Mouse (Mus musculus) Muller cell, postnatal 12 days (primary cell): ENCODE measurements around the gene Orc3.

Experiments used
- DNase-seq: peaks from one replicate; pipeline ENCODE4 v3.0.0-alpha.2; 2015; ENCODE audit errors: inconsistent ontology term

Gene Orc3

DNA sequence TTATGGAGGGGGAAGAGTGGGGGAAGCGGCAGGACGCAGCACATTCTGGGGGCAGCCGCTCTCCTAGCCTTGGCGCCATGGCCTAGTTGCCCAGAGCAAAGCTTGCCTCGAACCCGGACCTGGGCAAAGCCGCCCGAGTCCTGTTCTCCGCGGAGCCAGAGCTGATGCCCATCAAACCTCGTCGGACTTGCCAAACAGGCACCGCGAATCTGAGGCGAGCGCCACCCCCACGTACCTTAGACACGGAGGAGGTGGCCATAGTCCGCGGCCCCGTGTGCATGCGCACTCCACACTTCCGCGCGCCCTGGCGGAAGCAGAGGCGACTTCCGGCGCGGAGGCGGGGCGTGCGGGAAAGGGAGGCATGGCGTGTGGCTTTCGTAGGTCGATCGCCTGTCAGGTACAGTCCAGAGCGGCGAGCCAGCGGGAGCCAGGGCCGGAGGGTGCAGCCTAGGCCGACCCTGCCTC is at the start of gene Orc3, which contains the start of gene Rars2:
Gene Orc3 (minus strand): TSS at position 315 of the 465 bp plus-strand sequence.
Gene Rars2 (plus strand): TSS at position 328 of the 465 bp plus-strand sequence.
- DNase-seq, result peak; percentile 96

DNA sequence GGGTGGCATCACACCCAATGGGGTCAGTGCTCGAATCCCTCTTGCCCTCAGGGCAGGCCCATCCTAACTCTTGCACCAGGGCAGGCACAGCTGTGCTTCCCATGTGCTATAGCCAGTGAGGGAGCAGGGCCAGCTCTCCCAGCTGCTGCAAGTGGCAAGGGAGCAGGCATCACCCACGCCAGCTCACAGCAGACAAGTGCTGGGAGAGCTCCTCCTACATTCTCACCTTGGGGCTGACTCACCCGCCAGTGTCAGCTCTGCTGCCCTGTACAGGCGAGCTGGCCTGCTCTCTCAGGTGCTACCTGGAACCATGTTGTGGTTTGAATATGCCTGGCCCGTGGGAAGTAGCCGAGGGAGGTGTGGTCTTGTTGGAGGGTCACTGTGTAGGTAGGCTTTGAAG is 47.2 kb upstream of the Orc3 start:
- DNase-seq, result no peak

DNA sequence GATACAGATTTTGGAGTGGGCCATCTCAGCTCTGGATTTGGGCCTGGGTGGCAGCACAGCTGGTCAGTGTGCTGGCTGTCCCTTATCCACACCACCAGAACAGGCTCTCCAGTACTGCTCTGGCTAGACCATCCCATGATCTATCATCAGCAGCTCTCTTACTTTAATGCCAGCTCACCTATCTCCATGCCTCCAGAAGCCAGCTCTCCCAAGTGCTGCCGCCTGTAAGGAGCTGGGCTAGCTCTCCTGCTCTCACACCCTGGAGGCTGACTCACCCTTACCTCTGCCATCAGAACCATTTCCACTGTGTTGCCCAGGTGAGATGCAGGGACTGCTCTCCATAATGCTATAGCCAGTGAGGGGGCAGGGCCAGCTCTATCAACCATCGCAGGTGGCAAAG is 46.8 kb upstream of the Orc3 start:
- DNase-seq, result no peak

DNA sequence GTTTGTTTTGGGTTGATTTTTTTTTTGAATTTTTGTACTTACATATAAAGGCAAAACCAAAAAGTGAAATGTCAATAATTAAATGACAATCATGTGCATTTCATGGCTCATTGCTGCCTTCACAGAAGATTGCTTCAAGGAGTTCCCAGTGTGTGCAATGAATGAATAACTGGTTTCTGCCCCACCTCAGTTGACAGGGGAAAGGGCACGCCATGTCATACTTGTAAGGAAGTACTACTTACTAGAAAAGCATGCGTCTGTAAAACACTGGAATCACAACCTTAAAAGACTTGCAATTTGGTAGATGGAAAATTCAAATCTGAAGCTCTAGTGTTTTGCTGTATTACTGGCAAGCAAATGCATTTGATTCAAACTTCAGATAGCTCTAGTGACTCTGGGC is 44.3 kb upstream of the Orc3 start:
- DNase-seq, result no peak

DNA sequence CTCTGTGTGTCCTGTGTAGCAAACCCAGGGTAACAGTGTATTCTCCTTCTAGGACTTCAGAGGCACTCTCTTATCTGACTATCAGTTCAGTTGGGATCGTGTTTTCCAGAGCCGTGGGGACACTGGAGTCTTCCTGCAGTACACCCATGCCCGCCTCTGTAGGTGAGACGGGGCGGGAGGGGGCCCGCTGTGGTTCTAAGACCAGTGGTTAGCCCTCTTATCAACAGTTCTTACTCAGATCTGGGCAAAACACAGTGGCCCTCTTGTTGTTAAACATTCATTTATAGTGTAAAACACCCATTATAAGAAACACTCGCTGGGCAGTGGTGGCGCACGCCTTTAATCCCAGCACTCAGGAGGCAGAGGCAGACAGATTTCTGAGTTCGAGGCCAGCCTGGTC is 41.4 kb upstream of the Orc3 start:
- DNase-seq, result no peak

DNA sequence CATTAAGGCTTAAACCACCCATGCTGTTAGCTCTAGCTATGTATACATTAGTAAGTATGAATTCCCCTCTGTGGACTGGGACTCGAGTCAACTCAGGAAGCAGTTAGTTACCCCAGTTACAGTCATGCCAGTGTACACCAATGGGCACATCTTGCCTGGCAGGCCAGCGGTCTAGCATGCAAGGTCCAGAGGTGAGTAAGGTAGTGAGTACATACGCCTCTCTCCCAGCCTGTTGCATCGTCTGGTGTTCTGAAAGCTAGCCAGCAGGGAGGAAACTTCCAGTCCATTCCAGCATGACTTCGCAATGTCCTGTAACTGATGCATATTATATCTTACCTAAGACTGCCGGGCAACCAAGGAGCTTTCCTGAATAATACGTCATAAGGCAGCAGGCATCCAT is 38.4 kb upstream of the Orc3 start:
- no peak for DNase-seq

DNA sequence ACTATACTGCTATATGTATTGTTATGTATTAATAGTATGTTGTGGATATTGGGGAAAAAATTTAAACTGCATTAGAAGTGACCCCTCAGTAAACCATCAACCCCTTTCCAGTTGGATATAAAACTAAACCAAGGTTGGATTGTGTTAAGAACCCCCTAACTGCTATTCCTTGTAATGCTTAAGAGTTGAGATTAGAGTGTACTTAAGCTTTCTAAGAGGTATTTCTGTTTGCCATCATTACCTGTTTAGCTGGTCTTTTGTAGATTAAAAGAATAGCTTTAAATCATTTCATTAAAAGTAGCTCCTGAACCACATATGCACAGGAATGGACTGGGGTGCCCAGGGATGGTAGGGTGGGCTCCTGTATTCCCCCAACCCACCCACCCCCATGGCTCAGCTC is 30.0 kb upstream of the Orc3 start:
- DNase-seq, result no peak

DNA sequence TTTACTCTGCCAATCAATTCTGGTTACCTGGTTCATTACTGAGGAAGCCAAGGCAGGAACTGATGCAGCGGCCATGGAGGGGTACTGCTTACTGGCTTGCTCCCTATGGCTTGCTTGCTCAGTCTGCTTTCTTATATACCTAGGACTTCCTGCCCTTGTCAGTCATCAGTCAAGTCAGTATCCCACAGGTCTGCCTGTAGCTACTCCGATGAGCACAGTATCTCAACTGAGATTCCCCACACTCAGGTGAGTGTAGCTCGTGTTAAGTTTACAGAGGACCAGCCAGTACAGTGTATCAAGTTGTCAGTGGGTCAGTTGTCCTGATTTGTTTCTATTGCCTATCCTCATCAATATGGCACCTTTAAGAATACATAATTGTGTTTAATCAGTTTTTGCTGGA is 26.0 kb upstream of the Orc3 start:
- DNase-seq, result no peak

DNA sequence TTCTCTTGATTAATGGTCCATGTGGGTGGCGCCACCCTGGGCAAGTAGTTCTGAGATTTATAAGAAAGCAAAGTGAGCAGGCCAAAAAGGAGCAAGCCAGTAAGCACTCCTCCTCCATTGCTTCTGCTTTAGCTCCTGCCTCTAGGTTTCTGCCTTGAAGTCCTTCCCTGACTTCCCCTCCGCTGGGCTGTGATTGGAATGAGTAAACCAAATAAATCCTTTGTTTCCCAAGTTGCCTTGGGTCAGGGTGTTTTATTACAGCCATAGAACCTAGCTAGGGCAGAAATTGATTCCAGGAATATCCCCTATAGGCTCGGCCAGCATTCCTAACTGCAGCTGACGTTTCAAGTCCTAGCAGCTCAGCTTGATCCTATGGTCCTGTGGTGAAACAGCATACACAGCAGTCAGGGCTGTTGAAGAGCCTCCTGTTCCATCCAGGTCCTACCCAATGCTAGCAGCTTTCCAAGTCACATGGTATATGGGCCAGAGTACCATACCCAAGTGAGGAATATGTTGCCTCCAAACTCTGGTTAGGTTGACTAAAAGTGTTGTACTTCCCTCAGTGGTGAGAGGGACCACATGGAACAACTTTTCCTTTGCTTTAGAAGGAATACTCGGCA is 25.1 kb upstream of the Orc3 start:
- DNase-seq, result no peak

DNA sequence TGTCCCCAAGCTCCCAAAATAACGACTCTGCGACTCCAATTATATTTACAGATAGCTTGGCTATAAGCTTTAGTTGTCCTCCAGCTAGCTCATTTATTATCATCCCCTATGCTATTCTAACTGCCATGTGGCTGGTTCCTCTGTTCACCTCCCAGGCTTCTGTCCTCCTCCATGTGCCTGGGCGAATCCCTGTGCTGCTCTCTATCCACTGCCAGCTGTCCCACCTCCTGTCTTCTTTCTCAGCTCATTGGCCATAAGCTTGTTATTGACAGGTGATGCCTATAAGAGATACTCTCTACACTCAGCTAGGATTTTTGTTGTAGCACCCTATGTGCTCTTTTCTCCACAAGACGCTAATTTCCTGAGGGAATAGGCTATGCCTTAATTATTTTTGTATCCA is 23.1 kb upstream of the Orc3 start:
- no peak for DNase-seq

DNA sequence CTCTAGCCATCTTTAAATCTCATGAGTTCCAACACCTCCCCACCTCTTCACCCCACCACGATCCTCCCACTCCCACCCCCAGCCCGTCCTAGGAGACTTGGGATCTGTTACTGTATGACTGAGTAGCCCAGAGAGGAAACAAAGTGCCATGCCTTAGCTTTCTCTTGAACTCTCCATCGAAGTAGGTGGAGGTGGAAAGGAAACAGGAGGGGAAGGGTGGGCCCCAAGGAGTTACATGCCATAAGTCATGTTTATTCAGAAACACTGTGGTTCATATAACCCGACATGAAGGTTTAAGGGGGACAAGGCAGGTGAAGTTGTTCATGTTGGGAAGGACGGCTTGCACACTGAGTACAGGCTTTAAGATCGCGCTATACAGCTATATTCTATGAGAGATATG is 22.6 kb upstream of the Orc3 start:
- no peak for DNase-seq

DNA sequence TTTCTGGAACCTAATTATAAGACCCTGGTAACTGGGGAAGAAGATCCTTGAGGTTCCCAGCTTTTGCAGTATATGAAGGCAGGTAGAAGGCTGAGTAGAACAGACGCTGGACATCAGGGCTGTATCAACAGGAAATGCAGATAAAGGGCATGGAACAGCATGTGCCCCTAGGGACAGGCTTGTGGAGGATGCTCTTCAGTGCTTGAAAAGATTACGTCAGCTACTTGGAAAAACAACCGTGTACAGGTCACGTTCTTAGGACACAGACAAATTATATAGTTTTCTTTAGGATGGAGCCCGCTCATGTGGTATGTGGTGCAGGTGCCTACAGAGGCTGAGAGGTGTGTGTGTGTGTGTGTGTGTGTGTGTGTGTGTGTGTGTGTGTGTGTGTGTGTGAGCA is 21.3 kb upstream of the Orc3 start:
- DNase-seq, result no peak

DNA sequence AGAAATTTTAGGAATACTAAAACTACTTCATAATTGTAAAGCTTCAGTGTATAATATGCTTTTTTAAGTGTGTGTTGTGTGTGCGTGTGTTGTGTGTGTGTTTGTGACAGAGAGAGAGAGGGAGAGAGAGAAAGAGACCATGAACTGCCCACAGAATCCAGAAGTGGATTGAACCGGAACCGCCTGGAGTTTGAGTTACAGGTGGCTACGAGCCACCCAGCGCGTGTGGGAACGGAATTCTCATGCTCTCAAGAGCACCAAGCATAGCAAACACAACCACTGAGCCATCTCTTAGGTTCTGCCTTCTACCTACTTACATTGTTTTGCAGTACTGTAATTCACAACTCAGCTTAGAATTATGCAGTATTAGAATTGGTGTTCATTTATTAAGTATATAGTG is 19.4 kb upstream of the Orc3 start:
- no peak for DNase-seq

DNA sequence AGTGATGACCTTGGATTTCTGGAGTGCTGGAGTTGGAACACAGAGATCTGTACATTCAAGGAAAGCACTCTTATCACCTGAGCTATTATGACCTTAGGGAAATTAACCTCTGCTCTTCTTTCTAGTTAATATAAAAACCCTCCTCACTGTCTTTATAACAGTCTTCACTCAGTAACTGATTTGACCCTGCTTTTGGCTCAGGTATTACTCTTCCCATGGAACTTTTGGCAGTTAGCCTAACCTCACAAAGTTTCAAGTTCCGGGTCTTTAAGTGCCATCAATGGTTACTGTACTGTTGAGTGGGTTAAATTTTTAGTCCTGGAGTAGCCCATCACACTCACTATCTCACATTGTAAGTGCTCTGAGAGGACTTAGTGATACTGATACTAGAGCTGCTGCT is 15.2 kb upstream of the Orc3 start:
- DNase-seq, result no peak

DNA sequence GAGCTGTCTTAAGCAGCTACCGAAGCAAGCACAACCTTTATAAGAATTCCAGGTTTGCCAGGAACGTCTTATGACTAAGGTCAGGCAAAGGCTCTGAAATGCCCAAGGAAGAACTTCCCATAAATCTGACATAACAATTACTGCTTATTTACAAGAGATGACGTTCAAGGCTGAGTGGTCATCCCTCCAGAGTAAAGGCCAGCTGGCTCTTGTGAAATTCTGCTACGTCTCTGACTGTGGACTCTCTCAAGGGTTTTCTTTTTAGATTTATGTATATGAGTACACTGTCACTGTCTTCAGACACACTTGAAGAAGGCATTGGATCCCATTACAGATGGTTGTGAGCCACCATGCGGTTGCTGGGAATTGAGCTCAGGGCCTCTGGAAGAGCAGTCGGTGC is 11.7 kb upstream of the Orc3 start:
- no peak for DNase-seq

DNA sequence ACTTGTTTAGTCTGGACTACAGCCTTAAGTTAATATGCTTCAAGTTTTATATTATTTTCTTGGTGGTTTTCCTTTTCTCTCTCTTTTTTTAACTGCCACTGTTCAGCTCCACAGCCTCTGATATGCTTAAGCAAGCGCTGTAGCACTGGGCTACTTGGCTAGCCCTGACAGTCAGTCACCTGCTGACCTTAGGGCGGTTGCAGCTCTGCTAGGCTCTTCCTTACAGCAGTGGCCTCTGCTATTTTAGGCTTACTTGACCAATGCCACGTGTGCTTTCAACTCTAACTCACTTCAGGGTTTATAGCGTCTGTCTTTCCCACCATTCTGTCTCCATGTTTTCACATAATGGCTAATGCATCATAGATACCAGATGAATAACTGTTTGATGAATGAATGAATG is 10.8 kb upstream of the Orc3 start:
- no peak for DNase-seq

DNA sequence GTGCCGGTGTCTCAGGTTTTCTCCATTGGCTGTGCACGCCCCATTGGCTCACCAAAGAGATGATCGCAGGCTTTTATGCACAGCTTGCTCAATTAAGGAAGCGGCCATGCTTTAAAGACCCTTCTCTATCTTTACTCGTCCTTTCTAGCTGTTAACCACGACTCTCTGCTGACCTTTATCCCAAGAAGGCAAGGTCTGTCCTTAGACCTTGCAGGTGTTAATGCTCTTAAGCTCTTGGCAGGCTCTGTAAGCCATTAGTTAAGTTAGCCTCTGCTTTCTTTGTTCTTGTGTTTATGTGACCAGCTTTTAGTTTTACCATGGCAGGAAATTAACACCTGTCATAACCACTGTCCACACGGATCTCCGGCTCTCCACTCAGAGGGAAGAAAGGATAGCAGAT is 1.4 kb upstream of the Orc3 start:
- no peak for DNase-seq

DNA sequence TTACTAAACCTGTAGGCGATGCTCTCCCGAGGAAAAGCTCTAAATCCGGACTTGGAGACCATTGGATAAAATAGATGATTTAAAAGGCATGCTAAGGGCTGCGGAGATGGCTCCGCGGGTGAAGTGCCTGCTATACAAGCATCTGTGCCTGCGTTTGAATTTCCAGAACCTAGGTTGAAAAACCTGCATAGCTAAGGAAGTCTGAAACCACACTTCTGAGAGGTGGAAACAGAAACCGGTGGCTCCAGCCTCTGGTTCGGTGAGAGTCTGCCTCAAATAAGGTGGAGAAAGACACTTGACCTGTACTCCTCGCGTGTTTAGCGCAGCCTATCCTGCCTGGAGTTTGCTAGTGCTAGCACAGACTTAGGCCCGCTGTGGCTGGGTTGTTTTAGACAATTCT is 559 bp upstream of the Orc3 start:
- DNase-seq, result no peak

DNA sequence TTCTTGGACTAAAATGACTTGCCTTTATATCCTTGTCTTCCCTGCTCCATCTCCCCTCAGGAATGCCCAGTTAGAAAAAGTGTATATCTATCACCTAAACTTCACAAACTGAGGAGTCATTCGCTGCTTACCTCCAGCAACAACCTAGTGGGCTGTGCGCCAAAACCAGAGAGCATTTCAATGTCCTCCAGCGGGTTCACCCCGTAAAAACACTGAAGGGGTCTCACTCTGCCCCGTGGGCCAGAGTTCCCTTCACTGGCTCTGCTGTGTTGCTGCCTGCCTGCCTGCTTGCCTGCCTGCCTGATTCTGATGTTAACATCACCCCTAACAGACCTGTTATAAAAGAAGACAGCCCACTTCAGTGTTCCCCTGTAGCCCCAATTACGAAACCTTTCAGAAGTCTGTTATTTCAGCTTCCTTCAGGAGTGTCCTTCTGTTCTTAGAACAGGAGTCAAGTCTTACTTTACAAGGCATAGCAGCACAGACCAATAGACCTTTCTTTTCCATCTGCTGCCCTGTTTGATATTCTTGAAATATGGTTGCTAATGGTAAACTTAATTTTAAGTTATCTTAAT is 1.1 kb downstream of the Orc3 start:
- peak; percentile 9 for DNase-seq

DNA sequence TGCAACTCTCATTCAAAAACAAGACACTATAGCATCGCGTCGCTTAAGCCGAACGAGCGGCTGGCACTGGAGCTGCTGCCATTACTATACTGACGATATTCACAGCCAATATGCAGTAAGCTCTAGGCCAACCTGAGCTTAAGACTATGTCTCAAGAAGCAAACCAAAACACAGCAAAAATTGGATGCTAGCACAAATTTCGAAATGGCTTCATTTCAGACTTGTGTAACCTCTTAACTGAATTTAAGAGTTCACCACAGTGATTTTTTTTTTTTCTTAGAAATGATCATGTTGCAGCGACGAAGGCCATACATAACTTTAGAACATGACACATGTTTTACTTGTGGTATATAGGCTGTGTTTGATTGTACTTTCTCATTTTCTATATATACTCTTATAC is 8.1 kb downstream of the Orc3 start:
- DNase-seq, result no peak

DNA sequence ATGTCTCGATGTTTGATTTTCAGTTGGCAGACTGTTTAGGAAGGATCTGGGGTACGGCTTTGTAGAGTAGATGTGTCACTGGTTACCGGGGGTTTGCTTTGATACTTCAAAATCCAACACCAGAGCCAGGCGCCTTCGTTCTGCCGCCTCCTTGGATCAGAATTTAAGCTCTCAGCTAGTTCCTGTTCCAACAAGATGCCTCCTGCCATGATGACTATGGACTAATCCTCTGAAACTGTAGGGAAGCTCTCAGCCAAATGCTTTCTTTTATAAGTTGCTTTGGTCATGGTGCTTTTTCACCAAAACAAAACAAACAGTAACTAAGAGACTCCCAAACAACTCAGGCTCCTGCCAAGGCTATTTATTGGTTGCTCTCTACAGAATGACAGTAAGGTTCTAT is 11.6 kb downstream of the Orc3 start:
- DNase-seq, result no peak

DNA sequence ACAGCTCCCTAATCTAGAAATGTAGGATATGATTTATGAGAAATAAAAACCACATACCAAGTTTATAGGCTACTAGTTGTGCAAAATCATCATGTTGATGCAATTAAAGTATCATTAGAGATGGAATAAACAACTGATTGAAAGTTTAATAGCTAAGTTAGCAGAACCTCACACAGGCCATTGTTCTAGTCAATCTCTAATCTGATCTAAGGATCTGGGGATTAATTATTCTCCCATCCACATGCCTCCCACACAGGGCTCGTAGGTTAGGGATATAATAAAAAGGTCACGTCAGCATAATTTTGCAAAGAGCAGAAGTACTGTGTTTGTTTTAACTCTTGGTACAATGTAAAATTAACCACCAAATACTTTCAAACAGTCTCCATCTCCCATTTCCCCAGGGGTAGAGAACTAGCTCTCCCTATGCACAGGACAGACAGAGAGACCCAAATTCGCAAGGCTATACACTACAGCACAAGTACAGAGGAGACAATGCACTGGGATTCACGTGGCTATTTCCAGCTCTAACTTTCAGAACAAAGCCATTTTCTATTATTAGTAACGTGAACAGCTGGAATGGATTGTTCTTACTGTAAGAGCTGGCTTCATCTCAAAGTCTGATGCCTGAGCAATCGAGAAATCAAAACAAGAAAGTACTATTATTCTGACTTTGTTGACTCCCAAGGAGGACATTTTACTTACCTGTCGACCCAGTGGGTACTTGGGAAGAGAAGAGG is 29.7 kb downstream of the Orc3 start:
- DNase-seq, result no peak

DNA sequence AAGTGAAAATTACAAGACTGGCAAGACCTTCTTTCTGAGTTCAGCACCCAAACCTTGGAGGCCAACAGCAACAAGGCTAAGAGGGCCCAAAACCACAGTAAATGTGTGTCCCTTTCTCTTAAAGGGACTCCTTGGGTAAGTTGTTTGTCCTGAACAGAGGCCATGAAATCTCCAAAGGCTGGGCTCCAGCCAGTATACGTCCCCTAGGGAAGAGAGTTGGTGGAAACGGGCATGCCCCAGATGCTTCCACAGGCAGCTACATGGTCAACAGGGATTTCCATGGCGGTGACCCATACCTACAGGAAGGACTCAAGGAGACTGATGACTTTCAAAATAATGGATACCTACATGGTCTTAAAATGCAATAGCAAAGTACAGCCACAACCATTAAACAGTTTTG is 31.3 kb downstream of the Orc3 start:
- no peak for DNase-seq
